Mouse (Mus musculus): ENCODE results near the gene Tbcc.
A peak's percentile ranks its signal among the peaks of the same experiment; 100 is the strongest.

Tbcc gene

GRCm38 (mm10) chr17:46903876-46904490, 13.5 kb downstream of the Tbcc start:
- peak; percentile 83 to 89 for DNase-seq

- no peak for DNase-seq
Measured at GRCm38 (mm10) chr17:46910186-46910585, 19.7 kb downstream of the Tbcc start, which contains the start of gene Prph2. Prph2 (plus strand) TSS chr17:46910459.

- DNase-seq, result peak in 1 of 2 experiments; percentile 34
Measured at GRCm38 (mm10) chr17:46912331-46912730, 21.8 kb downstream of the Tbcc start.

- DNase-seq, result no peak
Measured at GRCm38 (mm10) chr17:46915129-46915528, 24.6 kb downstream of the Tbcc start.

GRCm38 (mm10) chr17:46918951-46919350, 28.5 kb downstream of the Tbcc start:
- DNase-seq, result no peak

GRCm38 (mm10) chr17:46920855-46921254, 30.4 kb downstream of the Tbcc start:
- DNase-seq, result peak; percentile 52 to 61

GRCm38 (mm10) chr17:46926192-46926591, 35.7 kb downstream of the Tbcc start:
- no peak for DNase-seq

GRCm38 (mm10) chr17:46926941-46927340, 36.5 kb downstream of the Tbcc start:
- DNase-seq, result no peak

- no peak for DNase-seq
Measured at GRCm38 (mm10) chr17:46927781-46928180, 37.3 kb downstream of the Tbcc start.

- DNase-seq, result no peak
Measured at GRCm38 (mm10) chr17:46929277-46929676, 38.8 kb downstream of the Tbcc start.

- DNase-seq, result no peak
Measured at GRCm38 (mm10) chr17:46929897-46930296, 39.4 kb downstream of the Tbcc start.

GRCm38 (mm10) chr17:46932961-46933360, 42.5 kb downstream of the Tbcc start:
- DNase-seq, result no peak

- peak; percentile 81 to 82 for DNase-seq
Measured at GRCm38 (mm10) chr17:46933557-46934348, 43.3 kb downstream of the Tbcc start.

- no peak for DNase-seq
Measured at GRCm38 (mm10) chr17:46940461-46940860, 50.0 kb downstream of the Tbcc start.
